Mouse (Mus musculus): ENCODE measurements at regions not wholly inside any gene's neighbourhood (a gene's known extent, or its start where the extent isn't known, plus 50 kb on each side); places are given as distances from the start of the nearest gene placed in this dataset.

GRCm38 (mm10) chr9:52591188-52591587, 88.4 kb downstream of the AI593442 start:
- no peak for DNase-seq (ENCODE audit: extremely low spot score in 1 of 2, low spot score in 1 of 2)

- DNase-seq (ENCODE audit: extremely low spot score in 1 of 2, low spot score in 1 of 2): peak in 1 of 2 experiments; percentile 48
Observed at GRCm38 (mm10) chr9:52574066-52574465, 105.5 kb downstream of the AI593442 start.

GRCm38 (mm10) chr9:52551577-52552281, 127.9 kb downstream of the AI593442 start:
- no peak for DNase-seq (ENCODE audit: extremely low spot score in 1 of 2, low spot score in 1 of 2)

GRCm38 (mm10) chr9:52546071-52546470, 133.5 kb downstream of the AI593442 start:
- no peak for DNase-seq (ENCODE audit: extremely low spot score in 1 of 2, low spot score in 1 of 2)

- DNase-seq (ENCODE audit: extremely low spot score in 1 of 2, low spot score in 1 of 2): no peak
Observed at GRCm38 (mm10) chr9:52539086-52539485, 140.5 kb downstream of the AI593442 start.

- no peak for DNase-seq (ENCODE audit: extremely low spot score in 1 of 2, low spot score in 1 of 2)
Observed at GRCm38 (mm10) chr9:52529444-52529915, 150.1 kb downstream of the AI593442 start.

- DNase-seq (ENCODE audit: extremely low spot score in 1 of 2, low spot score in 1 of 2): no peak
Observed at GRCm38 (mm10) chr9:52500487-52500886, 179.1 kb downstream of the AI593442 start.

- DNase-seq (ENCODE audit: extremely low spot score in 1 of 2, low spot score in 1 of 2): peak in 1 of 2 experiments; percentile 39
Observed at GRCm38 (mm10) chr9:52495483-52496270, 183.9 kb downstream of the AI593442 start.

- no peak for DNase-seq (ENCODE audit: extremely low spot score in 1 of 2, low spot score in 1 of 2)
Observed at GRCm38 (mm10) chr9:52492947-52493505, 186.6 kb downstream of the AI593442 start.

GRCm38 (mm10) chr9:52473555-52474196, 205.9 kb downstream of the AI593442 start:
- DNase-seq (ENCODE audit: extremely low spot score in 1 of 2, low spot score in 1 of 2): no peak

- peak; percentile 33 to 57 for DNase-seq (ENCODE audit: extremely low spot score in 1 of 2, low spot score in 1 of 2)
Observed at GRCm38 (mm10) chr9:52472859-52473258, 206.7 kb downstream of the AI593442 start.

- no peak for DNase-seq (ENCODE audit: extremely low spot score in 1 of 2, low spot score in 1 of 2)
Observed at GRCm38 (mm10) chr9:52458518-52458917, 221.1 kb downstream of the AI593442 start.

- no peak for DNase-seq (ENCODE audit: extremely low spot score in 1 of 2, low spot score in 1 of 2)
Observed at GRCm38 (mm10) chr9:52454445-52454844, 225.1 kb downstream of the AI593442 start.

- no peak for DNase-seq (ENCODE audit: extremely low spot score in 1 of 2, low spot score in 1 of 2)
Observed at GRCm38 (mm10) chr9:52451792-52452191, 227.8 kb downstream of the AI593442 start.

- peak in 1 of 2 experiments; percentile 31 for DNase-seq (ENCODE audit: extremely low spot score in 1 of 2, low spot score in 1 of 2)
Observed at GRCm38 (mm10) chr9:52448245-52448644, 231.3 kb downstream of the AI593442 start.

GRCm38 (mm10) chr9:52443228-52443627, 236.4 kb downstream of the AI593442 start:
- no peak for DNase-seq (ENCODE audit: extremely low spot score in 1 of 2, low spot score in 1 of 2)

- peak in 1 of 2 experiments; percentile 30 for DNase-seq (ENCODE audit: extremely low spot score in 1 of 2, low spot score in 1 of 2)
Observed at GRCm38 (mm10) chr9:52434215-52434614, 245.4 kb downstream of the AI593442 start.

GRCm38 (mm10) chr9:52425413-52425812, 254.2 kb downstream of the AI593442 start:
- no peak for DNase-seq (ENCODE audit: extremely low spot score in 1 of 2, low spot score in 1 of 2)

- DNase-seq (ENCODE audit: extremely low spot score in 1 of 2, low spot score in 1 of 2): no peak
Observed at GRCm38 (mm10) chr9:52422622-52423021, 254.2 kb upstream of the Zc3h12c start.

- DNase-seq (ENCODE audit: extremely low spot score in 1 of 2, low spot score in 1 of 2): no peak
Observed at GRCm38 (mm10) chr9:52415706-52416105, 247.3 kb upstream of the Zc3h12c start.

- peak; percentile 59 to 75 for DNase-seq (ENCODE audit: extremely low spot score in 1 of 2, low spot score in 1 of 2)
Observed at GRCm38 (mm10) chr9:52407841-52408240, 239.5 kb upstream of the Zc3h12c start.
